Mouse (Mus musculus): ENCODE data around the gene Afap1. TPM values are rescaled to one million over a fixed set of nuclear protein-coding genes. Genes with fewer than 3 reads are reported as not detected.

The Afap1 gene
- polyA plus RNA-seq, 1 experiment from 2014 or later, result 1.4 TPM

DNA sequence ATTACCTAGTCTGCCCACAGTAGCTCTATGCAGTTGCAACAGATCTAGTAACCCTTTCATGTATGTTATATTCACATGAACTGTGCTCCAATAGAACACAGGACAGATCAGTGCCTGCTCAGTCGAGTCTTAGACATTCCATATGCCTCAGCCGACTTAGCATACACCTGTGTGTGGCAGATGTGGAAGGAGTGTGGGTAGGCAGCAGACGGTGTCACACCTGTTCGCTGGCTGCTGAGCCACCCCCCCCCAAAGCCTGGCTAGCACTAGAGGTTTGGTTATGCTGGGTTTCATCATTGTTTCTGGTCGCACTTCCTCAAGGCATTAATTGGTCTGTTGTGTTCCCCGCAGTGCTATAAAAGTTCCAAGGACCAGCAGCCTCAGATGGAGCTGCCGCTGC, 57.4 kb downstream of the Afap1 start:
- no peak overlapping the region for H3K4me2 ChIP-seq (ENCODE audit: low read depth, low read length)
- H3K4me3 ChIP-seq (ENCODE audit: low read depth, low read length), result no peak overlapping the region
- no peaks in the 10 kb centered on the region for H3K27me3 ChIP-seq (ENCODE audit: control insufficient read depth, insufficient read depth, low read depth, low read length)
- no peaks in the 10 kb centered on the region for H3K9me3 ChIP-seq (replicated peaks; ENCODE audit: control insufficient read depth, low read length)
- H3K9ac ChIP-seq (ENCODE audit: low read depth, low read length), result no peak overlapping the region
- H3K4me1 ChIP-seq (ENCODE audit: control insufficient read depth, low read depth, low read length), result no peaks in the 10 kb centered on the region
- 62% methylated on average over 7 of the region's 7 CpGs for WGBS (ENCODE audit: insufficient replicate concordance)
- no peaks in the 10 kb centered on the region for H3K36me3 ChIP-seq (ENCODE audit: control insufficient read depth, insufficient read depth)
- no peak for ATAC-seq (ENCODE audit: low read depth)
- no peak overlapping the region for H3K27ac ChIP-seq (ENCODE audit: low read length)

DNA sequence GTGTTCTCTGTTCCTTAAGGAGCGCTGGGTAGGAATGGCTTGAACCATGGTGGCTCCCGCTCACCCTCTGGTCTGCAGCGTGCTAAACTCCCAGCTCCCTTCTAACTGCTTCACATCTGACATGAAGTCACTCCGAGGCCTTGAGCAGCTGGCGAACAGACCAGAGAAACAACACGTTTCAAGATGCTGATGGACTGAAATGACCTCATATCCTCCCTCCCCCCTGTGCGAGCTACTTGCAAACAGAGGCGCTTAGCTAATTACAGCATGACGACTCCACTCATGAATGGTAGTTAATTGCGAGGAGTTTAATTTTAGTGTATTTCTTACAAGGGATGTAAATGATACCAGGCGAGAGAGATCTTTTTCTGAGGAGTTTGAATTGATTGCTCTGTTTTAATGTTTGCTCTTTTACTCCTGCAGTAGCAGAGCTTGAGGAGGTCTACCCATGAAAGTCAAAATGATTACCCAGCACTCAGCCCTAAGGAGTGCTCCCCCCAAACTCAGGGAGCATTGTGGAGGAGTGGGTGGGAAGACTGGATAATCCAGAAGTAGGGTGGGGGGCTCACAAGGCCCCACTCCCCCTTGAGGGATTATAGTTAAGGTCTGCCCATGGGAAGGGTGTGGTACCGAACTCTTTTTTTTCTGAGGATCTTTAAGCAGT, 61.1 kb downstream of the Afap1 start:
- Histone ChIP-seq H3K9ac (ENCODE audit: low read depth, low read length) (no peak overlapping the region), H3K27ac (ENCODE audit: low read length) (no peak overlapping the region), H3K27me3 (ENCODE audit: control insufficient read depth, insufficient read depth, low read depth, low read length) (no peaks in the 10 kb centered on the region), H3K4me1 (ENCODE audit: control insufficient read depth, low read depth, low read length) (no peaks in the 10 kb centered on the region), H3K36me3 (ENCODE audit: control insufficient read depth, insufficient read depth) (no peaks in the 10 kb centered on the region), H3K4me3 (ENCODE audit: low read depth, low read length) (no peak overlapping the region), H3K4me2 (ENCODE audit: low read depth, low read length) (no peak overlapping the region), H3K9me3 (replicated peaks; ENCODE audit: control insufficient read depth, low read length) (no peaks in the 10 kb centered on the region)
- WGBS (ENCODE audit: insufficient replicate concordance), result 70% methylated on average over 12 of the region's 12 CpGs
- no peak for ATAC-seq (ENCODE audit: low read depth)

DNA sequence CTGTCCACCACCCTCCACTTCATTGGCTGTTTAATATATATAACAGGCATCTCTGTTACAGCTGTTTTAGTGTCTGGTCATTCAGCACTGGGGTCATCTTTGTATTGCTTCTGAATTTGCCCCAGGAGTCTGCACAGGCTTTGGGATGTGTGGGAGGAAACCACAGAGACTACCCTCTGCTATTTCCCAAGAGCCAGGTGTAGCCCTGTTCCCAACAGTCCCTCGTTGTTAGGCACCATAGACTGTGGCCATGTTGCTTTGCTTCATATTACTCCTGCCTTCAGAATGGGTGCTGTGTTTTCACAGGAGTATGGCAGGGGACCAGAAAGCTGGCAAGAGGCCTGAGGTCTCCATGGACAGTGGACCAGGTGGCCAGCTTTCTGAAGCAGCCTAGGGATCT, 63.1 kb downstream of the Afap1 start:
- ATAC-seq (ENCODE audit: low read depth), result no peak
- no peak overlapping the region for H3K4me2 ChIP-seq (ENCODE audit: low read depth, low read length)
- H3K36me3 ChIP-seq (ENCODE audit: control insufficient read depth, insufficient read depth), result no peaks in the 10 kb centered on the region
- no peak overlapping the region for H3K4me3 ChIP-seq (ENCODE audit: low read depth, low read length)
- H3K9ac ChIP-seq (ENCODE audit: low read depth, low read length), result no peak overlapping the region
- H3K9me3 ChIP-seq (replicated peaks; ENCODE audit: control insufficient read depth, low read length), result no peaks in the 10 kb centered on the region
- H3K27ac ChIP-seq (ENCODE audit: low read length), result no peak overlapping the region
- H3K4me1 ChIP-seq (ENCODE audit: control insufficient read depth, low read depth, low read length), result no peaks in the 10 kb centered on the region
- no peaks in the 10 kb centered on the region for H3K27me3 ChIP-seq (ENCODE audit: control insufficient read depth, insufficient read depth, low read depth, low read length)
- 44% methylated on average over 1 of the region's 1 CpGs for WGBS (ENCODE audit: insufficient replicate concordance)

DNA sequence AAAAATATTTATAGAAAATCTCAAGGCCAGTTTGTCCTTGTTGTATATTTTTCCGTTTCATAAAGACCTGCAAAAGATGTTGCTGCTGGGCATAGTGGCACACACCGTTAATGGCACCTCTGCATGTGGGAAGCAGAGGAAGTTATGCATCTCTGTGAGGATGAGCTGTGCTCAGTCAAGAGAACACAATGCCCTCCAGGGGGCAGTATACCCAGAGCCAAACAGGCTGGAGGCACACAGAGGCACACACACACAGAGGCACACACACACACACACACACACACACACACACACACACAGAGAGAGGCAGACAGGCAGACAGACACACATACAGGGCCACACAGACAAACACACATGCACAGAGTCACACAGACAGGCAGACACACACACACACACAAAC, 65.6 kb downstream of the Afap1 start:
- Histone ChIP-seq H3K4me2 (ENCODE audit: low read depth, low read length) (no peak overlapping the region), H3K9me3 (replicated peaks; ENCODE audit: control insufficient read depth, low read length) (no peaks in the 10 kb centered on the region), H3K27me3 (ENCODE audit: control insufficient read depth, insufficient read depth, low read depth, low read length) (no peaks in the 10 kb centered on the region), H3K4me1 (ENCODE audit: control insufficient read depth, low read depth, low read length) (no peaks in the 10 kb centered on the region), H3K4me3 (ENCODE audit: low read depth, low read length) (no peak overlapping the region), H3K9ac (ENCODE audit: low read depth, low read length) (no peak overlapping the region), H3K27ac (ENCODE audit: low read length) (no peak overlapping the region), H3K36me3 (ENCODE audit: control insufficient read depth, insufficient read depth) (no peaks in the 10 kb centered on the region)
- 56% methylated on average over 2 of the region's 2 CpGs for WGBS (ENCODE audit: insufficient replicate concordance)
- ATAC-seq (ENCODE audit: low read depth), result no peak

DNA sequence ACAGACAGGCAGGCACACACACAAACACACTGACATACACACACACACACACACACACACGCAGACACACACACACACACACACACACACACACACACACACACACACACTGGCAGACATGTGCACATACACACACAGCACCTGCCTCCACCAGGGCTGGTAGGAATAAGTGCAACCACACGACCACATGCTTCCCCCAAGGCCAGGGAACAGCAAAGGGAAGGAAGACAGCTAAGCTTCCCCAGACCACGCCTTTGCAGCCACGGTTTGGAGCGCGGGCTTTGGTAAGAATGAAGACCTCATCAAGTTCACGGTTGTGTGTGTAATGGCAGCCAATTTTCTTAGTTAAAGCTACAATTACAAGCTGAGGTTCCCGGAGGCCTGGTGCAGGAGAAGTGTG, 67.0 kb downstream of the Afap1 start:
- Histone ChIP-seq H3K27me3 (ENCODE audit: control insufficient read depth, insufficient read depth, low read depth, low read length) (no peaks in the 10 kb centered on the region), H3K9me3 (replicated peaks; ENCODE audit: control insufficient read depth, low read length) (no peaks in the 10 kb centered on the region), H3K4me1 (ENCODE audit: control insufficient read depth, low read depth, low read length) (no peaks in the 10 kb centered on the region), H3K9ac (ENCODE audit: low read depth, low read length) (no peak overlapping the region), H3K36me3 (ENCODE audit: control insufficient read depth, insufficient read depth) (no peaks in the 10 kb centered on the region), H3K4me3 (ENCODE audit: low read depth, low read length) (no peak overlapping the region), H3K27ac (ENCODE audit: low read length) (no peak overlapping the region), H3K4me2 (ENCODE audit: low read depth, low read length) (no peak overlapping the region)
- ATAC-seq (ENCODE audit: low read depth), result no peak
- WGBS (ENCODE audit: insufficient replicate concordance), result 37% methylated on average over 8 of the region's 8 CpGs

DNA sequence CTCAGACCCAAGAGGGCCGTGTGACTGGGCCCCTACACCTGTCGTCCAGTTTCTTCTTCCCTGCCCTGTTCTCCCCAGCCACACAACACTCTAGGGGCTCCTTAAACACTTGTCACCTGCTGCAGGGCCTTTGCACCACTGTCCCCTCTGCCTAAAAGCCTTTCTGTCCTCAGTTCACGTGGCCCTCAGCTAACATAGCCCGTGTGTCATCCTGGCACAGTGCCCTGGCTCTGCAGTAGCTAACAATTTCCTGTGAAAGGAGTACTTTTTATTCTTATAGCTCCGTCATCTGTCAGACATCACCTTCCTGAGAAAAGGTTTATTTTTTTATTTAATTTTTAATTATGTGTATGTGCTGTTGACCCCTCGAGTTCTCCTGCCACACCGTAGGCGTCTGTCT, 68.2 kb downstream of the Afap1 start:
- Histone ChIP-seq H3K27me3 (ENCODE audit: control insufficient read depth, insufficient read depth, low read depth, low read length) (no peaks in the 10 kb centered on the region), H3K27ac (ENCODE audit: low read length) (no peak overlapping the region), H3K9me3 (replicated peaks; ENCODE audit: control insufficient read depth, low read length) (no peaks in the 10 kb centered on the region), H3K9ac (ENCODE audit: low read depth, low read length) (no peak overlapping the region), H3K36me3 (ENCODE audit: control insufficient read depth, insufficient read depth) (no peaks in the 10 kb centered on the region), H3K4me3 (ENCODE audit: low read depth, low read length) (no peak overlapping the region), H3K4me2 (ENCODE audit: low read depth, low read length) (no peak overlapping the region), H3K4me1 (ENCODE audit: control insufficient read depth, low read depth, low read length) (no peaks in the 10 kb centered on the region)
- no peak for ATAC-seq (ENCODE audit: low read depth)
- WGBS (ENCODE audit: insufficient replicate concordance), result 58% methylated on average over 8 of the region's 8 CpGs

DNA sequence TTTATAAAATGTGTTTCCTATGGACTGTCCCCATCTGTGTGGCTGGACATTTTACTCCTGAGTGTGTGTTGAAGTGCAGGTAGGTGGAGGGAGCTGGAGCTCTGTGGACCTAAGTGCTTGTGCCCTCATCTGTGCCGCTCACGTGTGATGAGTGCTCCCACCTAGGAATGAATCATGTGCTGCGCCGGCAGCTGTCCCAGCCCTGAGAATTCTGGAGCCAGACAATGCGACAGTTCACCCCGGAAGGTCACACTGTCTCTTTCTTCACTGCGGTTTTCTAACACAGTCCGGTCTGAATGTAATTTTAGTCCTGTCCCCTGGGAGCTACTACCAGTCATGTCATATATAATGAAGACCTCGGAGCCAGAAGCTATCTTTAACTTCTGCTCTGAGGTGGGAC, 70.5 kb downstream of the Afap1 start:
- ATAC-seq (ENCODE audit: low read depth), result no peak
- no peak overlapping the region for H3K27ac ChIP-seq (ENCODE audit: low read length)
- no peaks in the 10 kb centered on the region for H3K27me3 ChIP-seq (ENCODE audit: control insufficient read depth, insufficient read depth, low read depth, low read length)
- H3K4me3 ChIP-seq (ENCODE audit: low read depth, low read length), result no peak overlapping the region
- 71% methylated on average over 9 of the region's 9 CpGs for WGBS (ENCODE audit: insufficient replicate concordance)
- H3K4me2 ChIP-seq (ENCODE audit: low read depth, low read length), result no peak overlapping the region
- no peaks in the 10 kb centered on the region for H3K36me3 ChIP-seq (ENCODE audit: control insufficient read depth, insufficient read depth)
- no peaks in the 10 kb centered on the region for H3K9me3 ChIP-seq (replicated peaks; ENCODE audit: control insufficient read depth, low read length)
- no peak overlapping the region for H3K9ac ChIP-seq (ENCODE audit: low read depth, low read length)
- H3K4me1 ChIP-seq (ENCODE audit: control insufficient read depth, low read depth, low read length), result no peaks in the 10 kb centered on the region

DNA sequence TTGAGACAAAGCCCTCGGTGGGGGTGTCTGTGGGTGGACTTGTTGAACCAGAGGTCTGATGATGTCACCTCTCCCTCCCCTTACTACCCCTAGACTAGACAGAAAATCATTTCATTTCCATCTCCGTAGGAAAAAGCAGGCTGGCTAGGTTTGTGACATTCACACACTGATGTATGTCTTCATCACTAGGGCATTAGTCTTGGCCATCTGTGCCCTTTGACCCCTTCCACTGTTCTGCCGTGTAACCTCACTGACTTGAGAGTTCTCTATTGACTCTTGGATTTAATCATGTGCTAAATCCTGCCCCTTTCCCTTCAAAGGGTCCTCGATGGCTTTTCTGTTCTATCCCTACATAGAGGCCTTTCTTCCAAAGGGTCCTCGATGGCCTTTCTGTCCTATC, 71.9 kb downstream of the Afap1 start:
- Histone ChIP-seq H3K36me3 (ENCODE audit: control insufficient read depth, insufficient read depth) (no peaks in the 10 kb centered on the region), H3K4me3 (ENCODE audit: low read depth, low read length) (no peak overlapping the region), H3K9ac (ENCODE audit: low read depth, low read length) (no peak overlapping the region), H3K4me2 (ENCODE audit: low read depth, low read length) (no peak overlapping the region), H3K27ac (ENCODE audit: low read length) (no peak overlapping the region), H3K27me3 (ENCODE audit: control insufficient read depth, insufficient read depth, low read depth, low read length) (no peaks in the 10 kb centered on the region), H3K9me3 (replicated peaks; ENCODE audit: control insufficient read depth, low read length) (no peaks in the 10 kb centered on the region), H3K4me1 (ENCODE audit: control insufficient read depth, low read depth, low read length) (no peaks in the 10 kb centered on the region)
- ATAC-seq (ENCODE audit: low read depth), result no peak
- WGBS (ENCODE audit: insufficient replicate concordance), result 58% methylated on average over 5 of the region's 5 CpGs

DNA sequence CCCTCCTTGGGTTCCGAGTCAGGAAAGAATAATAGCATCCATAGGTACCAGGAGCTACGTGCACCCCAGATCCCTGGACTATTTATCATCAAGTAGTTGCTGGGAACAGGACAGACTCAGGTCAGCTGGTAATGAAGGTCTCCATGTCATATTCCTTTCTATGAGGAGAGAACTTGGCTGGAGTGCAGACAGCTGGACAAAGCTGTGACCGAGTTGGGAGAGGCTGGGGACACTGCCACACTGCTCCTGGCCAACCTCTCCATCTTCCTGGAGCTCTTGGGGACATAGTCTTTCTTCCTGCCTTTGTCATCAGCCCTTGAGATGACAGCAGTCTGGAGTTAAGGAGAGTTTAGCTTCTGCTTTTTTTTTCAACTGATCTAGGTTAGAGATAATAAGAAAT, 76.7 kb downstream of the Afap1 start:
- ATAC-seq (ENCODE audit: low read depth), result no peak

More for the DNA sequence above, 76.7 kb downstream of the Afap1 start:
- Histone ChIP-seq H3K4me1 (ENCODE audit: control insufficient read depth, low read depth, low read length) (no peaks in the 10 kb centered on the region), H3K4me3 (ENCODE audit: low read depth, low read length) (no peak overlapping the region), H3K4me2 (ENCODE audit: low read depth, low read length) (no peak overlapping the region), H3K36me3 (ENCODE audit: control insufficient read depth, insufficient read depth) (no peaks in the 10 kb centered on the region), H3K27me3 (ENCODE audit: control insufficient read depth, insufficient read depth, low read depth, low read length) (no peaks in the 10 kb centered on the region), H3K27ac (ENCODE audit: low read length) (no peak overlapping the region), H3K9ac (ENCODE audit: low read depth, low read length) (no peak overlapping the region), H3K9me3 (replicated peaks; ENCODE audit: control insufficient read depth, low read length) (no peaks in the 10 kb centered on the region)
- 52% methylated on average over 3 of the region's 3 CpGs for WGBS (ENCODE audit: insufficient replicate concordance)
